Mouse (Mus musculus) CH12.LX (cell line): ENCODE measurements at regions not wholly inside any gene's neighbourhood (a gene's known extent, or its start where the extent isn't known, plus 50 kb on each side); places are given as distances from the start of the nearest gene placed in this dataset.

Experiments
- DNase-seq: peaks from one replicate; pipeline ENCODE4 v3.0.0-alpha.2; 2013; ENCODE audit errors: extremely low read depth
- H3K27ac ChIP-seq: 2 replicates; pipeline ENCODE4 v1.5.1; 2012; ENCODE audit warnings: low read depth, mild to moderate bottlenecking, control low read depth, moderate library complexity; ENCODE audit not compliant: insufficient read depth
- H3K27me3 ChIP-seq: replicated peaks from 2 replicates; pipeline ENCODE3; 2012; ENCODE audit warnings: inconsistent platforms
- H3K36me3 ChIP-seq, 2 experiments: replicated peaks in 1 of 2; 2 replicates each; pipeline versions ENCODE3 to v1.6.1; 2012; ENCODE audit warnings: inconsistent platforms in 1 of 2, low read length in 1 of 2, mild to moderate bottlenecking in 1 of 2, mixed read lengths in 1 of 2, moderate library complexity in 1 of 2; ENCODE audit not compliant: control insufficient read depth in 1 of 2, insufficient read depth in 1 of 2
- H3K4me1 ChIP-seq, 2 experiments: 2 replicates each; pipeline ENCODE4 v1.6.1; 2012; ENCODE audit warnings: inconsistent platforms in 1 of 2, moderate library complexity in 1 of 2; ENCODE audit not compliant: insufficient read depth in 2 of 2, control insufficient read depth in 1 of 2
- H3K4me2 ChIP-seq: 2 replicates; pipeline ENCODE4 v1.6.1; 2012; ENCODE audit warnings: low read depth, mild to moderate bottlenecking, control low read depth; ENCODE audit not compliant: poor library complexity, insufficient read depth, severe bottlenecking
- H3K4me3 ChIP-seq, 3 experiments: fragments of 150-350 bp in 1 of 3; sonication (generic) in 1 of 3; replicated peaks in 1 of 3; 2 replicates each; pipeline versions ENCODE3 to v1.5.1; 2011 to 2012; ENCODE audit warnings: low read depth in 2 of 3, low read length in 2 of 3, mild to moderate bottlenecking in 2 of 3, moderate library complexity in 2 of 3, control low read depth in 1 of 3, improper control_type of control experiment in 1 of 3, inconsistent platforms in 1 of 3, mixed read lengths in 1 of 3; ENCODE audit not compliant: poor library complexity in 1 of 3
- H3K79me2 ChIP-seq: replicated peaks from 2 replicates; pipeline ENCODE4 v1.6.1; 2012; ENCODE audit warnings: mild to moderate bottlenecking, moderate library complexity; ENCODE audit not compliant: control insufficient read depth, poor library complexity, insufficient read depth, severe bottlenecking; ENCODE audit errors: extremely low read depth
- H3K9ac ChIP-seq: 2 replicates; pipeline ENCODE4 v1.6.1; 2012; ENCODE audit warnings: low read depth, mild to moderate bottlenecking, control low read depth, moderate library complexity; ENCODE audit not compliant: insufficient read depth
- H3K9me3 ChIP-seq: replicated peaks from 2 replicates; pipeline ENCODE3; 2012; ENCODE audit warnings: low read length, inconsistent platforms, mixed read lengths
- CHD1 ChIP-seq: IDR thresholded peaks from 2 replicates; pipeline ENCODE4 v1.6.1; 2012; ENCODE audit warnings: low read depth, low read length, improper control_type of control experiment, inconsistent platforms
- CTCF ChIP-seq, 2 experiments: IDR thresholded peaks in 1 of 2; conservative IDR thresholded peaks in 1 of 2; 2 replicates each; pipeline ENCODE4 v1.5.1; 2011 to 2012; ENCODE audit warnings: low read depth in 2 of 2, low read length in 2 of 2, improper control_type of control experiment in 1 of 2, inconsistent platforms in 1 of 2, mild to moderate bottlenecking in 1 of 2, moderate library complexity in 1 of 2
- KAT2A ChIP-seq: IDR thresholded peaks from 2 replicates; pipeline ENCODE4 v1.6.1; 2012; ENCODE audit warnings: low read length, improper control_type of control experiment, inconsistent platforms; ENCODE audit not compliant: insufficient replicate concordance
- MAX ChIP-seq: IDR thresholded peaks from 2 replicates; pipeline ENCODE4 v1.6.1; 2011; ENCODE audit warnings: low read length, improper control_type of control experiment
- MAZ ChIP-seq: IDR thresholded peaks from 2 replicates; pipeline ENCODE4 v1.6.1; 2012; ENCODE audit warnings: low read depth, mild to moderate bottlenecking, inconsistent platforms, low read length, improper control_type of control experiment, moderate library complexity
- MXI1 ChIP-seq: IDR thresholded peaks from 2 replicates; pipeline ENCODE4 v1.6.1; 2011; ENCODE audit warnings: mild to moderate bottlenecking, low read depth, low read length, improper control_type of control experiment
- NELFE ChIP-seq: IDR thresholded peaks from 2 replicates; pipeline ENCODE4 v1.6.1; 2011; ENCODE audit warnings: low read depth, low read length, improper control_type of control experiment
- POLR2A ChIP-seq: IDR thresholded peaks from 2 replicates; pipeline ENCODE4 v1.6.1; 2011; ENCODE audit warnings: low read depth, mild to moderate bottlenecking, improper control_type of control experiment, low read length
- RAD21 ChIP-seq: IDR thresholded peaks from 2 replicates; pipeline ENCODE4 v1.6.1; 2011; ENCODE audit warnings: low read depth, mild to moderate bottlenecking, low read length, improper control_type of control experiment, moderate library complexity
- RCOR1 ChIP-seq: conservative IDR thresholded peaks from 2 replicates; pipeline ENCODE4 v1.6.1; 2012; ENCODE audit warnings: low read depth, mild to moderate bottlenecking, inconsistent platforms, low read length, improper control_type of control experiment
- SMC3 ChIP-seq: IDR thresholded peaks from 2 replicates; pipeline ENCODE4 v1.6.1; 2011; ENCODE audit warnings: low read depth, low read length, improper control_type of control experiment
- ZKSCAN1 ChIP-seq: IDR thresholded peaks from 2 replicates; pipeline ENCODE4 v1.6.1; 2012; ENCODE audit warnings: low read depth, inconsistent platforms, low read length, improper control_type of control experiment, borderline replicate concordance
- dilution Hi-C: fragments of 300-500 bp; cut with MboI; formaldehyde crosslinking; loops from 2 replicates; pipeline ENCODE4 v1.14.3; 2020; ENCODE audit warnings: low sequenced_read_pairs; ENCODE audit not compliant: extremely low pct_unique_long_range_greater_than_20kb, extremely low pct_ligation_motif_present
- in situ Hi-C: fragments of 300-500 bp; cut with MboI; formaldehyde crosslinking; loops from 3 replicates; pipeline ENCODE4 v1.14.3; 2019; ENCODE audit warnings: low sequenced_read_pairs, low pct_ligation_motif_present, low pct_unique_long_range_greater_than_20kb, mixed read lengths

- Histone ChIP-seq H3K4me2 (no peak overlapping the region), H3K4me1 (no peaks in the 10 kb centered on the region), H3K9ac (no peak overlapping the region), H3K79me2 (no peaks in the 10 kb centered on the region), H3K36me3 (no peaks in the 10 kb centered on the region), H3K27ac (no peak overlapping the region), H3K4me3 (no peak overlapping the region), H3K9me3 (no peaks in the 10 kb centered on the region), H3K27me3 (no peaks in the 10 kb centered on the region)
- dilution Hi-C loops (no loop called here), in situ Hi-C loops (no loop called here)
- no peak for DNase-seq
- TF ChIP-seq MXI1 (no peak), RCOR1 (no peak), NELFE (no peak), MAX (no peak), KAT2A (no peak), RAD21 (no peak), POLR2A (no peak)
These were observed 203.4 kb upstream of the Tbl1x start for GRCm38 (mm10) chrX:77307374-77307773.

GRCm38 (mm10) chrX:77314384-77314783, 196.4 kb upstream of the Tbl1x start:
- TF ChIP-seq RAD21 (peak; percentile 52), SMC3 (peak; percentile 70), CHD1 (no peak), MAZ (no peak), CTCF (conservative IDR thresholded peaks at IDR 0.05 in 1 of 2, IDR thresholded peaks at IDR 0.05 in 1 of 2; ENCODE audit: low read depth in 2 of 2, low read length in 2 of 2) (peak; percentile 23 to 60; a peak in 2 of 4 replicates)
- in situ Hi-C loops, result no loop called here
- no peaks in the 10 kb centered on the region for H3K4me1 ChIP-seq
- no peaks in the 10 kb centered on the region for H3K9me3 ChIP-seq
- no peak overlapping the region for H3K27ac ChIP-seq
- no peaks in the 10 kb centered on the region for H3K27me3 ChIP-seq
- no peaks in the 10 kb centered on the region for H3K36me3 ChIP-seq
- H3K4me2 ChIP-seq, result no peak overlapping the region
- no peak overlapping the region for H3K4me3 ChIP-seq
- dilution Hi-C loops, result no loop called here
- no peaks in the 10 kb centered on the region for H3K79me2 ChIP-seq
- no peak overlapping the region for H3K9ac ChIP-seq
- peak; percentile 33 for DNase-seq

GRCm38 (mm10) chrX:77323644-77324043, 187.2 kb upstream of the Tbl1x start:
- TF ChIP-seq ZKSCAN1, result no peak
- no peaks in the 10 kb centered on the region for H3K4me1 ChIP-seq
- H3K79me2 ChIP-seq, result no peaks in the 10 kb centered on the region
- H3K9me3 ChIP-seq, result no peaks in the 10 kb centered on the region
- DNase-seq, result no peak
- dilution Hi-C loops (no loop called here), in situ Hi-C loops (no loop called here)
- no peak overlapping the region for H3K9ac ChIP-seq
- no peaks in the 10 kb centered on the region for H3K27me3 ChIP-seq
- no peak overlapping the region for H3K4me3 ChIP-seq
- H3K36me3 ChIP-seq, result no peaks in the 10 kb centered on the region
- no peak overlapping the region for H3K4me2 ChIP-seq
- no peak overlapping the region for H3K27ac ChIP-seq
